Mouse (Mus musculus): Measurements from ENCODE around the gene Xpc.

- TF ChIP-seq CTCF (IDR thresholded peaks at IDR 0.05; ENCODE audit: extremely low read depth, insufficient read length, insufficient replicate concordance, low read depth, low read length) (no peak), POLR2A (IDR thresholded peaks at IDR 0.05; ENCODE audit: low read depth, low read length) (no peak)
These were observed 41.1 kb downstream of the Xpc start for GRCm38 (mm10) chr6:91474441-91475190.

All from small intestine, adult 2 months (tissue).